In the genomic region with DNA sequence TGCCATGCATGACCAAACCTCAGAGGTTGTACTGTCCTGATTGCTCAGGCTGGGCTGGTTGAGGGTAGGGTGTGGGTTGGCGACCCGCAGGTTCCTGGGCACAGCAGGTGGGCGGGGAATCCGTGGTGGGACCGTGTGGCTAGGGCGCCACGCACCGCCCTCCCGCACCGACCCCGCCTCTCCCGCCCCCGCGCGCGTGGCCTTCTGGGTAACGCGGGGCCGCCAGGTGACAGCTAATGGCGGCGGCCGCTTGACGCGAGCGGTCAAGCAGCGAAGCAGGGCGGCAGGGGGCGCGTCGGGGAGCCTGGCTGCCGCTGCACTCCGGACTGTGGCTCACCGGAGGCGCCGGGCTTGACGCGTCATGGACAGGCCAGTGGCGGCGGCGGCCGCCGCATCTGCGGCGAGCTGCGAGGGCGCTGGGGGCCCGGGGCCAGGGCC, we compare ENCODE assay signal across 8 mouse cellular contexts. TPM values are rescaled to one million over a fixed set of nuclear protein-coding genes. Genes with fewer than 3 reads are reported as not detected.
A peak's percentile ranks its signal among the peaks of the same experiment; 100 is the strongest.
DNase-seq lines count a peak whose midpoint lies in the region; ATAC-seq lines count a peak whose summit lies in the region.

A gene (plus strand): TSS at position 207 of the 438 bp plus-strand sequence.

- no peaks in the 10 kb centered on the region for H3K36me3 ChIP-seq in forebrain, embryonic 11.5 days (ENCODE audit: control insufficient read depth, insufficient read depth, low read length)
- no peaks in the 10 kb centered on the region for H3K36me3 ChIP-seq in heart, embryonic 15.5 days
- H3K36me3 ChIP-seq in liver, embryonic 16.5 days (ENCODE audit: control insufficient read depth, insufficient read depth) = no peaks in the 10 kb centered on the region
- H3K36me3 ChIP-seq in neural tube, embryonic 13.5 days = no peaks in the 10 kb centered on the region

- peak within 1 kb of the TSS; percentile 58 for H3K4me2 ChIP-seq in forebrain, embryonic 11.5 days (ENCODE audit: low read depth, low read length, severe bottlenecking)
- peak within 1 kb of the TSS; percentile 62 for H3K4me2 ChIP-seq in heart, embryonic 15.5 days
- peak within 1 kb of the TSS; percentile 67 for H3K4me2 ChIP-seq in liver, embryonic 16.5 days (ENCODE audit: low read depth, low read length)
- peak within 1 kb of the TSS; percentile 56 for H3K4me2 ChIP-seq in neural tube, embryonic 13.5 days

- H3K4me3 ChIP-seq in forebrain, embryonic 11.5 days (ENCODE audit: low read depth, low read length) = peak within 1 kb of the TSS; percentile 54
- H3K4me3 ChIP-seq in heart, embryonic 15.5 days = peak within 1 kb of the TSS; percentile 72
- peak within 1 kb of the TSS; percentile 76 for H3K4me3 ChIP-seq in liver, embryonic 16.5 days (ENCODE audit: low read depth, low read length)
- peak within 1 kb of the TSS; percentile 63 for H3K4me3 ChIP-seq in neural tube, embryonic 13.5 days

- 11% methylated on average over 40 of the region's 47 CpGs for WGBS in forebrain, embryonic 11.5 days
- WGBS in heart, embryonic 15.5 days = 20% methylated on average over 29 of the region's 47 CpGs
- WGBS in liver, embryonic 16.5 days (ENCODE audit: insufficient replicate concordance) = 13% methylated on average over 23 of the region's 47 CpGs
- WGBS in neural tube, embryonic 13.5 days = 20% methylated on average over 20 of the region's 47 CpGs

- no peaks in the 10 kb centered on the region for H3K4me1 ChIP-seq in forebrain, embryonic 11.5 days (replicated peaks; ENCODE audit: control insufficient read depth, insufficient read depth, low read length)
- H3K4me1 ChIP-seq in heart, embryonic 15.5 days (replicated peaks) = no peaks in the 10 kb centered on the region
- H3K4me1 ChIP-seq in liver, embryonic 16.5 days (ENCODE audit: control insufficient read depth, low read depth, low read length) = no peaks in the 10 kb centered on the region; the same call in 1 of the 2 replicates
- H3K4me1 ChIP-seq in neural tube, embryonic 13.5 days (replicated peaks) = peaks cover 6% of the 10 kb centered on the region; the same call in 1 of the 2 replicates

- H3K9me3 ChIP-seq in forebrain, embryonic 11.5 days (ENCODE audit: control insufficient read depth, low read length) = no peaks in the 10 kb centered on the region
- H3K9me3 ChIP-seq in heart, embryonic 15.5 days (replicated peaks) = no peaks in the 10 kb centered on the region
- H3K9me3 ChIP-seq in liver, embryonic 16.5 days (replicated peaks; ENCODE audit: control insufficient read depth, low read length) = no peaks in the 10 kb centered on the region
- no peaks in the 10 kb centered on the region for H3K9me3 ChIP-seq in neural tube, embryonic 13.5 days

- DNase-seq in CD8-positive naive resting alpha-beta T cell, adult 2 months (ENCODE audit: low read depth in 2 of 2, low spot score in 2 of 2) = peak; percentile 51 to 62
- DNase-seq in c-Kit-positive CD71-positive TER-119-negative erythroid progenitor cells, embryonic 14.5 days (ENCODE audit: low read depth) = peak; percentile 42
- peak; percentile 83 for DNase-seq in forebrain, embryonic 11.5 days (ENCODE audit: low spot score)
- DNase-seq in kidney, postnatal 25 days = peak; percentile 83 to 91
- DNase-seq in telencephalon, adult 2 months (ENCODE audit: low read depth, low spot score) = peak; percentile 22

- peak; percentile 93 for ATAC-seq in forebrain, embryonic 11.5 days (replicated peaks; ENCODE audit: low FRiP score)
- ATAC-seq in heart, embryonic 15.5 days (replicated peaks; ENCODE audit: insufficient number of reproducible peaks, insufficient read depth, low FRiP score, low read depth) = peak; percentile 90
- ATAC-seq in liver, embryonic 16.5 days (ENCODE audit: low read depth) = peak; percentile 92
- peak; percentile 93 for ATAC-seq in neural tube, embryonic 13.5 days (ENCODE audit: low read depth)

- H3K9ac ChIP-seq in forebrain, embryonic 11.5 days (ENCODE audit: low read length) = peak within 1 kb of the TSS; percentile 67
- peak within 1 kb of the TSS; percentile 75 for H3K9ac ChIP-seq in heart, embryonic 15.5 days
- H3K9ac ChIP-seq in liver, embryonic 16.5 days (ENCODE audit: low read depth, low read length) = peak within 1 kb of the TSS; percentile 79
- peak within 1 kb of the TSS; percentile 83 for H3K9ac ChIP-seq in neural tube, embryonic 13.5 days

- H3K27me3 ChIP-seq in forebrain, embryonic 11.5 days (ENCODE audit: control insufficient read depth, insufficient read depth, low read length) = no peaks in the 10 kb centered on the region
- no peaks in the 10 kb centered on the region for H3K27me3 ChIP-seq in heart, embryonic 15.5 days
- no peaks in the 10 kb centered on the region for H3K27me3 ChIP-seq in liver, embryonic 16.5 days (ENCODE audit: control insufficient read depth, insufficient read depth, low read depth, low read length)
- no peaks in the 10 kb centered on the region for H3K27me3 ChIP-seq in neural tube, embryonic 13.5 days

- no peak within 1 kb of the TSS for H3K27ac ChIP-seq in forebrain, embryonic 11.5 days (ENCODE audit: low read depth, low read length)
- peak within 1 kb of the TSS; percentile 81 for H3K27ac ChIP-seq in heart, embryonic 15.5 days
- H3K27ac ChIP-seq in liver, embryonic 16.5 days (ENCODE audit: low read length) = peak within 1 kb of the TSS; percentile 61; the same call in 1 of the 2 replicates
- H3K27ac ChIP-seq in neural tube, embryonic 13.5 days (replicated peaks) = peak within 1 kb of the TSS; percentile 80

RNA-seq across cellular contexts. Expression of the gene that starts here (rescaled TPM):
- 14.3 and 14.8 TPM in 2 replicates for polyA plus RNA-seq in forebrain, embryonic 11.5 days (2014; fragmentation: Nextera tagmentation; extraction: Ambion mirVana)
- 10.8 and 10.9 TPM in 2 replicates for polyA plus RNA-seq in heart, embryonic 15.5 days (2015; fragmentation: Nextera tagmentation; extraction: Ambion mirVana)
- 5.3 and 5.4 TPM in 2 replicates for polyA plus RNA-seq in liver, embryonic 16.5 days (2015; fragmentation: Nextera tagmentation; extraction: Ambion mirVana)
- polyA plus RNA-seq in neural tube, embryonic 13.5 days (2015; fragmentation: Nextera tagmentation; extraction: Ambion mirVana) = 16.3 and 17.2 TPM in 2 replicates

Comparison
In these comparisons a context has a peak if more than half of its experiments do, and no peak if none do; other contexts are left out.
1. DNase-seq: peak in every context shown above with its lines; median percentile 87 in kidney, postnatal 25 days; 83 in forebrain, embryonic 11.5 days; 56 in CD8-positive naive resting alpha-beta T cell, adult 2 months; 42 in c-Kit-positive CD71-positive TER-119-negative erythroid progenitor cells, embryonic 14.5 days; 22 in telencephalon, adult 2 months.